In genomic region chr11:117136880-117137279, GRCm38 (mm10) we compare ENCODE assay signal across 13 mouse cellular contexts. TPM values are rescaled to one million over a fixed set of nuclear protein-coding genes. Genes with fewer than 3 reads are reported as not detected.
DNase-seq lines count a peak whose midpoint lies in the region; ATAC-seq and TF ChIP-seq lines count a peak whose summit lies in the region.
"Had no signal": no experiment of that assay in that cellular context is flagged by ENCODE, and none has a peak within 500 bp of the region (broad histone marks: within the 10 kb centered on the region; RNA-seq: fewer than 3 reads in every experiment).

No protein-coding gene starts in this region.

- WGBS in heart, embryonic 12.5 days, result 80% methylated on average over 14 of the region's 14 CpGs
- WGBS in lung, embryonic 16.5 days, result 71% methylated on average over 14 of the region's 14 CpGs
- 52% methylated on average over 14 of the region's 14 CpGs for WGBS in lung, adult 2 months
- 68% methylated on average over 14 of the region's 14 CpGs for WGBS in intestine, embryonic 15.5 days
- WGBS in forebrain, embryonic 15.5 days, result 90% methylated on average over 14 of the region's 14 CpGs

- H3K27me3 ChIP-seq in heart, embryonic 12.5 days (replicated peaks), result no peaks in the 10 kb centered on the region
- no peaks in the 10 kb centered on the region for H3K27me3 ChIP-seq in lung, embryonic 16.5 days (ENCODE audit: control insufficient read depth, insufficient read depth, low read depth, low read length)
- H3K27me3 ChIP-seq in intestine, embryonic 15.5 days (replicated peaks), result no peaks in the 10 kb centered on the region
- no peaks in the 10 kb centered on the region for H3K27me3 ChIP-seq in forebrain, embryonic 15.5 days
- H3K27me3 ChIP-seq: neural tube, embryonic 12.5 days had no signal

- H3K4me2 ChIP-seq in heart, embryonic 12.5 days, result no peak overlapping the region
- no peak overlapping the region for H3K4me2 ChIP-seq in lung, embryonic 16.5 days (ENCODE audit: low read depth, low read length)
- H3K4me2 ChIP-seq in intestine, embryonic 15.5 days (replicated peaks), result no peak overlapping the region
- H3K4me2 ChIP-seq in forebrain, embryonic 15.5 days (replicated peaks), result no peak overlapping the region
- H3K4me2 ChIP-seq: midbrain, embryonic 11.5 days; neural tube, embryonic 12.5 days had no signal

- H3K9ac ChIP-seq in heart, embryonic 12.5 days, result no peak overlapping the region
- no peak overlapping the region for H3K9ac ChIP-seq in lung, embryonic 16.5 days (ENCODE audit: low read length)
- no peak overlapping the region for H3K9ac ChIP-seq in intestine, embryonic 15.5 days
- H3K9ac ChIP-seq in forebrain, embryonic 15.5 days (replicated peaks), result no peak overlapping the region
- H3K9ac ChIP-seq: forebrain, postnatal 0 days; liver, embryonic 14.5 days; neural tube, embryonic 12.5 days had no signal

- H3K27ac ChIP-seq in heart, embryonic 12.5 days (ENCODE audit: poor library complexity, severe bottlenecking), result peak overlapping the region; percentile 85; the same call in 1 of the 2 replicates
- peak overlapping the region; percentile 41; the same call in 1 of the 2 replicates for H3K27ac ChIP-seq in lung, embryonic 16.5 days (ENCODE audit: low read length)
- peak overlapping the region; percentile 9; the same call in 1 of the 2 replicates for H3K27ac ChIP-seq in intestine, embryonic 15.5 days
- no peak overlapping the region for H3K27ac ChIP-seq in forebrain, embryonic 15.5 days (replicated peaks)
- H3K27ac ChIP-seq: liver, embryonic 14.5 days; neural tube, embryonic 12.5 days had no signal

- no peak for TF ChIP-seq POLR2A in lung, adult 2 months (IDR thresholded peaks at IDR 0.05; ENCODE audit: borderline replicate concordance, extremely low read depth, low read depth, low read length)

- H3K9me3 ChIP-seq in heart, embryonic 12.5 days (replicated peaks), result no peaks in the 10 kb centered on the region
- H3K9me3 ChIP-seq in lung, embryonic 16.5 days (ENCODE audit: control insufficient read depth, low read length), result no peaks in the 10 kb centered on the region
- H3K9me3 ChIP-seq in intestine, embryonic 15.5 days, result no peaks in the 10 kb centered on the region
- H3K9me3 ChIP-seq in forebrain, embryonic 15.5 days, result no peaks in the 10 kb centered on the region
- H3K9me3 ChIP-seq: neural tube, embryonic 12.5 days had no signal

- no peak for ATAC-seq in heart, embryonic 12.5 days (ENCODE audit: insufficient number of reproducible peaks, low FRiP score)
- no peak for ATAC-seq in lung, embryonic 16.5 days (ENCODE audit: low read depth)
- ATAC-seq in intestine, embryonic 15.5 days, result peak; percentile 40; the same call in 1 of the 2 replicates
- no peak for ATAC-seq in forebrain, embryonic 15.5 days (replicated peaks)
- ATAC-seq: forebrain, postnatal 0 days had no signal

- peaks cover 60% of the 10 kb centered on the region for H3K4me1 ChIP-seq in heart, embryonic 12.5 days (replicated peaks)
- peaks cover 19% of the 10 kb centered on the region for H3K4me1 ChIP-seq in lung, embryonic 16.5 days (replicated peaks; ENCODE audit: control insufficient read depth, insufficient read depth, low read length)
- H3K4me1 ChIP-seq in lung, adult 2 months (ENCODE audit: control insufficient read depth, insufficient read depth, low read length), result peaks cover 37% of the 10 kb centered on the region
- peaks cover 20% of the 10 kb centered on the region for H3K4me1 ChIP-seq in intestine, embryonic 15.5 days (replicated peaks)
- H3K4me1 ChIP-seq in forebrain, embryonic 15.5 days, result peaks cover 27% of the 10 kb centered on the region

- no peak for TF ChIP-seq CTCF in lung, adult 2 months (IDR thresholded peaks at IDR 0.05; ENCODE audit: insufficient read depth, low read length)

- H3K36me3 ChIP-seq in heart, embryonic 12.5 days, result peaks cover 18% of the 10 kb centered on the region
- H3K36me3 ChIP-seq in lung, embryonic 16.5 days (ENCODE audit: control insufficient read depth, insufficient read depth, low read length), result peaks cover under 1% of the 10 kb centered on the region; the same call in 1 of the 2 replicates
- no peaks in the 10 kb centered on the region for H3K36me3 ChIP-seq in intestine, embryonic 15.5 days
- H3K36me3 ChIP-seq in forebrain, embryonic 15.5 days, result peaks cover under 1% of the 10 kb centered on the region; the same call in 1 of the 2 replicates

- H3K4me3 ChIP-seq in heart, embryonic 12.5 days, result no peak overlapping the region
- H3K4me3 ChIP-seq in lung, embryonic 16.5 days (ENCODE audit: low read length), result no peak overlapping the region
- H3K4me3 ChIP-seq in lung, adult 2 months (replicated peaks; ENCODE audit: extremely low read depth, low read depth, low read length), result no peak overlapping the region
- H3K4me3 ChIP-seq in intestine, embryonic 15.5 days (replicated peaks), result no peak overlapping the region
- no peak overlapping the region for H3K4me3 ChIP-seq in forebrain, embryonic 15.5 days
- H3K4me3 ChIP-seq: neural tube, embryonic 12.5 days had no signal

- DNase-seq in heart, adult 9 months (ENCODE audit: low spot score in 2 of 2), result no peak
- no peak for DNase-seq in lung, adult 2 months
- DNase-seq in testis, postnatal 14 days (ENCODE audit: low spot score), result peak; percentile 81
- DNase-seq: cerebellum, adult 11-12 months; forebrain, postnatal 0 days; kidney, adult 11 months had no signal

RNA-seq across cellular contexts. Expression of gene Sec14l1, which starts 21.9 kb away (rescaled TPM):
- 53.4 and 56.6 TPM in 2 replicates for polyA plus RNA-seq in heart, embryonic 12.5 days (2016; fragmentation: Nextera tagmentation; extraction: Ambion mirVana)
- polyA plus RNA-seq in lung, embryonic 16.5 days (2015; fragmentation: Nextera tagmentation; extraction: Ambion mirVana), result 74.5 and 76.5 TPM in 2 replicates
- polyA plus RNA-seq in lung, adult 2 months (2012; rRNA removed), result 123 and 133 TPM in 2 replicates
- polyA plus RNA-seq in intestine, embryonic 15.5 days (2015; fragmentation: Nextera tagmentation; extraction: Ambion mirVana), result 30.4 and 30.7 TPM in 2 replicates
- polyA plus RNA-seq in forebrain, embryonic 15.5 days (2015; fragmentation: Nextera tagmentation; extraction: Ambion mirVana), result 69.4 and 76.8 TPM in 2 replicates
